Mouse (Mus musculus) urinary bladder, adult 18-20 months (tissue): ENCODE data around the gene Nat14.
"Not testable (repeated sequence)": the region's sequence is repeated elsewhere in the genome, so short reads cannot be mapped to it uniquely, and the experiment has no call there.

Experiments
- DNase-seq, 2 experiments: peaks; one replicate each; pipeline ENCODE4 v3.0.0; 2022; ENCODE audit warnings: low spot score in 2 of 2, mixed read lengths in 2 of 2

The Nat14 gene

GRCm38 (mm10) chr7:4921824-4922482, at the start of gene Nat14:
Gene Nat14, plus strand, starts transcription at chr7:4922028.
- no peak for DNase-seq

- peak; percentile 67 to 91 for DNase-seq
Measured at GRCm38 (mm10) chr7:4876753-4877221, 45.0 kb upstream of the Nat14 start, which contains the start of gene Isoc2a. Gene Isoc2a, plus strand, starts transcription at chr7:4877153.

GRCm38 (mm10) chr7:4877226-4877625, 44.6 kb upstream of the Nat14 start:
- DNase-seq = no peak

GRCm38 (mm10) chr7:4878186-4878585, 43.6 kb upstream of the Nat14 start:
- no peak for DNase-seq

DNA sequence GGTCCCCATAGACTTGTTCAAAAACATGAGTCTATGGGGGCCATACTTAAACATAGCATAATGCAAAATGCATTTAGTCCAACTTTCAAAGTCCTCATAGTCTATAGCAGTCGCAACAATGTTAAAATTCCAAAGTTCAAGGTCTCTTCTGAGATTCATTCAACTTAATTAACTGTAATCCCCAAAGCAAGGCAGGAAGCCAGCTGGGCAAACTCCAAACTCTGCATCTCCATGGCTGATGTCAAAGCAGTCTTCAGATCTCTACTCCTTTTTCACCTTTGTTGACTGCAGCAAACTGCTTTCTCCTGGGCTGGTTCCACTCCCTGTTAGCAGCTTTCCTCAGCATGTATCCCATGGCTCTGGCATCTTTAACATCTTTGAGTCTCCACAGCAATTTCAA, 42.8 kb upstream of the Nat14 start:
- DNase-seq = not testable (repeated sequence)

DNA sequence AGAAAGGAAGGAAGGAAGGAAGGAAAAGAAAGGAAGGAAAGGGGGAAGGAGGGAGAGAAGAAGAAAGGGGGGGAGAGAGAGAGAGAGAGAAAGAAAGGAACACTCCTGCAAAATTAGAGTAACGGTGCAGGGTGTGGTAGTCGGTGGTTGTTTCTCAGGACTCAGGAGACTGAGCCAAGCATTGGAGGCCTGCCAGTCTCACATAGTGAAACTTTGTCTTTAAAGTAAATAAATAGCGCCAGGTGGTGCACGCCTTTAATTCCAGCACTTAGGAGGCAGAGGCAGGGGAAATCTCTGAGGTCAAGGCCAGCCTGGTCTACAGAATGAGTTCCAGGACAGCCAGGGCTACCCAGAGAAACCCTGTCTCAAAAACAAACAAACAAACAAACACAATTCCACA, 35.1 kb upstream of the Nat14 start:
- DNase-seq = no peak

- DNase-seq = no peak
Measured at GRCm38 (mm10) chr7:4895186-4895585, 26.6 kb upstream of the Nat14 start.

DNA sequence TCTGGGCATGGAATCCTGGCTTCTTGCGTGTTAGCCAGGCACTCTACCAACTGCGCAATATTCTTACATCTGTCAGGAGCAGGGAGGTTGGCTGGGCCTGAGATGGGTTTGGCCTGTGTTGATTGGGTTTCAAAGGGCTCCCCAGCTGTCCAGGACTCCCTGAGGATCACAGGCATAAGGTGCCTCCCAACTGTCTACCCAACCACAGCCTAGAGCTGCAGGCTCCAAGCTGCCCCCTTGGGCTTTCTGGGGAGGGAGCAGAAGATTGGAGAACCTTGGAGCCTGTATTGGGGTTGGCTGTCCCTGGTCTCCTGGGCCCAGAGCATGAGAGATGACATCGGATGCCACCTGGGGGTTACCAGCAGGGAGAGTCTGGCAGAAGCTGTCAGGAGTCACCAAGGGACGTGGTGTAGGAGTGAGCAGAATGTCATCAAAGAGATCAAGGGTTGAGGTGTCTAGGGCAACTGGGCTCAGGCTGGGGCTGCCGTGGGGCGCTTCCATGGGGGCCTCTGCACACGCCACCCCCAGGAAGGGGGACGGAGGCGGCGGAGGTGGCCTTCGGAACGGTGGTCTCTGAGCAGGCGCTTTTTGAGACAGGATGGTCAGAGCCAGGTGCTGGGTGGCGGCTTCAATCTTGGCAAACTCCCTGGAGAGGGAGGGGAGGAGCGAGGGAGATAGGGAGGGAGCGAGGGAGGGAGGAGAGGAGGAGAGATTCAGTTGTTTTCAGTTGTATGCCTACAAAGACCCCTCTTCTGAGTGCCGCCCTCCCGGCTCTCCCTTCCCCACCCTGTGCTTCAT, 22.8 kb upstream of the Nat14 start:
- no peak for DNase-seq

GRCm38 (mm10) chr7:4899649-4900522, 21.9 kb upstream of the Nat14 start:
- DNase-seq = no peak

GRCm38 (mm10) chr7:4900523-4900851, 21.3 kb upstream of the Nat14 start:
- DNase-seq = no peak

DNA sequence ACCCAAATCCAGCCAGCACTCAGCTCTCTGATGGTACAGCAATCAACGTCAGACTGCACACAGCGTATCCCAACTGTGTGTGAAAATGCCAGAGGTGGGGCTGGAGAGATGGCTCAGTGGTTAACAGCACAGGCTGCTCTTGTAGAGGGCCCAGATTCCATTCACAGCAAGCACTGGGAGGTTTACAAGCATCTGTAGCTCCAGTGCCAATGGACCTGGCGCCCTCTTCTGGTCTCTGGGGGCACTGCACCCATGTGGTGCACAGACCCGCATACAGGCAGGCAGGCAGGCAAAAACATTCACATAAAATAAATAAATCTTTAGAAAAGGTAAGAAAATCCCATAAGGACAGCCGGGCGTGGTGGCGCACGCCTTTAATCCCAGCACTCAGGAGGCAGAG, 20.7 kb upstream of the Nat14 start:
- no peak for DNase-seq

GRCm38 (mm10) chr7:4902404-4902803, 19.4 kb upstream of the Nat14 start:
- DNase-seq = no peak

GRCm38 (mm10) chr7:4906466-4906950, 15.3 kb upstream of the Nat14 start, which contains the start of gene Gm36210:
Gene Gm36210, minus strand, starts transcription at chr7:4906516.
- no peak for DNase-seq

DNA sequence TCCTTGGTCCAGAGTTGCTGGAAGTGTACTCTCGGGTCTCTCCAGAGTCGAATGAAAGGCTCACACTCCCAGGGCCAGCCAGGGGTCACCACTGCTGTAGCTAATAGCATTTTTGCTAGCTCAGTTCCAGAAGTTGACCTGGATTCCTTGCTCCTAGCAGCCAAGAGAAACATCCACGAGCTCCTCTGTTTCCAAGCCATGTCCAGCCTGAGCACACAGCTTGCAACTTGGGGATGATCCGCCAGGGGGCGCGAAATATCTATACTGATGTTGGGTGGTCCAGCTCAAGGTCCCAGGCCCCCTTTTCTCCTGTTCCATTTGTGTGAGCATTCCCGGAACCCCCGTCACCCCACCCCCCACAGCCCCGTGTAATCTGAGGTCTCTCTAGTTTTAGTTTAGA, 10.3 kb upstream of the Nat14 start:
- no peak for DNase-seq

DNA sequence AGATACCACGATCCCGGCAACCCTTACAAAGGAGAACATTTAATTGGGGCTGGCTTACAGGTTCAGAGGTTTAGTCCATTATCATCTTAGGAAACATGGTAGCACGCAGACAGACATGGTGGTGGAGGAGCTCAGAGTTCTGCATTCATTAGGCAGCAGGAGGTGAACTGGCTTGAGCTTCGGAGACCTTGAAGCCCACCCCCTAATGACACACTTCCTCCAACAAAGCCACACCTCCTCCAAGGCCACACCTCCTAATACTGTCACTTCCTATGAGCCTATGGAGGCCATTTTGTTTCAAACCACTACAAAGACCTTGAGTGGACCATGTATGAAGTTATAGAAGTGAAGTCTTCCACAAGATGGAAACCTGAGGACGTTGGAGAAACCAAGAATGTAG, 9.6 kb upstream of the Nat14 start:
- no peak for DNase-seq

GRCm38 (mm10) chr7:4915007-4915665, 6.7 kb upstream of the Nat14 start, which contains the start of gene Zfp628:
Gene Zfp628, plus strand, starts transcription at chr7:4915217.
- peak; percentile 87 to 97 for DNase-seq

- no peak for DNase-seq
Measured at GRCm38 (mm10) chr7:4915669-4916416, 6.0 kb upstream of the Nat14 start.

GRCm38 (mm10) chr7:4917494-4917893, 4.3 kb upstream of the Nat14 start:
- no peak for DNase-seq

DNA sequence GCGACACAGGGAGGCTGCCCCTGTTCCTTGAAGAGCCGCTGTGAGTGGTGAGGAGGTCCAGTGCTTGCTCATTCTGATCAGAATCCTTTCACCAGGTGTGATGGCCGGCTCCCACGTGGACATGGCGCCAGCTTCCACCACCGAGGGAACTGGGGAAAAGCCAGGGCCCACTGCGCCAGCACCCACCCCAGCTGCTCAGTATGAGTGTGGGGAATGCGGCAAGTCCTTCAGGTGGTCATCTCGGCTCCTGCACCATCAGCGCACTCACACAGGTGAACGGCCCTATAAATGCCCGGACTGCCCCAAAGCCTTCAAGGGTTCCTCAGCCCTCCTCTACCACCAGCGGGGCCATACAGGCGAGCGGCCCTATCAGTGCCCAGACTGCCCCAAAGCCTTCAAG, 3.1 kb upstream of the Nat14 start:
- no peak for DNase-seq

DNA sequence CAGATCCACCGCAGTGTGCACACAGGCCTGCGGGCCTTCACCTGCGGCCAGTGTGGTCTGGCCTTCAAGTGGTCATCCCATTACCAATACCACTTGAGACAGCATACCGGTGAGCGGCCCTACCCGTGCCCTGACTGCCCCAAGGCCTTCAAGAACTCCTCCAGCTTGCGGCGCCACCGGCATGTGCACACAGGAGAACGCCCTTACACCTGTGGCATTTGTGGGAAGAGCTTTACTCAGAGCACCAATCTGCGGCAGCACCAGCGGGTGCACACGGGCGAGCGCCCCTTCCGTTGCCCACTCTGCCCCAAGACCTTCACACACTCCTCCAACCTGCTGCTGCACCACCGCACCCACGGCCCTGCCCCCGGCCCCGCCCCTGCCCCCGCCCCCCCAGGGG, 2.7 kb upstream of the Nat14 start:
- no peak for DNase-seq

DNA sequence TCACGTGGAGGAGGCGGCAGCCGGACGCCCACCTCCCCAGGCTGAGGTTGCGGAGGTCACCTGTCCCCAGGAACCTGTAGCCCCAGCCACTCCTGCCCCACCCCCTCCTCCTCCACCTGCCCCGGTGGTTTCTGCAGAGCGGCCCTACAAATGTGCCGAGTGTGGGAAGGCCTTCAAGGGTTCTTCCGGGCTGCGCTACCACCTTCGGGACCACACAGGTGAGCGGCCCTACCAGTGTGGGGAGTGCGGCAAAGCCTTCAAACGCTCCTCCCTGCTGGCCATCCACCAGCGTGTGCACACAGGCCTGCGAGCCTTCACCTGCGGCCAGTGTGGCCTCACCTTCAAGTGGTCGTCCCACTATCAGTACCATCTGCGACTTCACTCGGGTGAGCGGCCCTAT, 1.9 kb upstream of the Nat14 start:
- DNase-seq = no peak
